Mouse (Mus musculus) MEL (cell line): ENCODE results near the gene Fam214a. TPM values are rescaled to one million over a fixed set of nuclear protein-coding genes. Genes with fewer than 3 reads are reported as not detected.

ENCODE experiments used
- DNase-seq: peaks from one replicate; pipeline ENCODE4 v3.0.0; 2011; ENCODE audit warnings: low read depth, low spot score
- H3K27ac ChIP-seq: 2 replicates; pipeline ENCODE4 v1.5.1; 2012; ENCODE audit warnings: low read depth, mild to moderate bottlenecking, control low read depth, low read length, moderate library complexity; ENCODE audit not compliant: control insufficient read depth
- H3K27me3 ChIP-seq, 2 experiments: fragments of 150-350 bp in 1 of 2; sonication (generic) in 1 of 2; 2 replicates each; pipeline ENCODE4 v1.6.1; 2012; ENCODE audit warnings: low read length in 2 of 2, mild to moderate bottlenecking in 2 of 2, improper control_type of control experiment in 1 of 2, moderate library complexity in 1 of 2; ENCODE audit not compliant: insufficient read depth in 2 of 2, control insufficient read depth in 1 of 2
- H3K36me3 ChIP-seq, 2 experiments: 2 replicates each; pipeline ENCODE4 v1.6.1; 2012 to 2014; ENCODE audit warnings: low read length in 2 of 2, improper control_type of control experiment in 1 of 2, inconsistent platforms in 1 of 2, mild to moderate bottlenecking in 1 of 2; ENCODE audit not compliant: insufficient read depth in 2 of 2, control insufficient read depth in 1 of 2
- H3K4me1 ChIP-seq, 2 experiments: fragments of 150-350 bp in 1 of 2; sonication (generic) in 1 of 2; 2 replicates each; pipeline ENCODE4 v1.6.1; 2012; ENCODE audit warnings: low read length in 2 of 2, improper control_type of control experiment in 1 of 2, mild to moderate bottlenecking in 1 of 2; ENCODE audit not compliant: insufficient read depth in 2 of 2, control insufficient read depth in 1 of 2
- H3K4me3 ChIP-seq, 2 experiments: fragments of 150-350 bp in 1 of 2; sonication (generic) in 1 of 2; 2 replicates each; pipeline ENCODE4 v1.5.1; 2012; ENCODE audit warnings: low read depth in 2 of 2, low read length in 2 of 2, mild to moderate bottlenecking in 2 of 2, moderate library complexity in 2 of 2, control low read depth in 1 of 2, improper control_type of control experiment in 1 of 2; ENCODE audit not compliant: control insufficient read depth in 1 of 2, insufficient read depth in 1 of 2
- H3K79me2 ChIP-seq: 2 replicates; pipeline ENCODE4 v1.6.1; 2012; ENCODE audit warnings: mild to moderate bottlenecking, low read length, moderate library complexity; ENCODE audit not compliant: control insufficient read depth, poor library complexity, insufficient read depth
- H3K9ac ChIP-seq: 2 replicates; pipeline ENCODE4 v1.6.1; 2012; ENCODE audit warnings: low read depth, mild to moderate bottlenecking, control low read depth, low read length, moderate library complexity; ENCODE audit not compliant: control insufficient read depth, poor library complexity, severe bottlenecking
- H3K9me3 ChIP-seq: fragments of 150-350 bp; sonication (generic); replicated peaks from 2 replicates; pipeline ENCODE4 v1.6.1; 2012; ENCODE audit warnings: mild to moderate bottlenecking, low read length, improper control_type of control experiment, moderate library complexity; ENCODE audit not compliant: insufficient read depth
- CHD1 ChIP-seq: IDR thresholded peaks from 2 replicates; pipeline ENCODE4 v1.6.1; 2012; ENCODE audit warnings: low read depth, mild to moderate bottlenecking, inconsistent platforms, low read length, improper control_type of control experiment
- CTCF ChIP-seq, 3 experiments: IDR thresholded peaks in 2 of 3; conservative IDR thresholded peaks in 1 of 3; 2 replicates each; pipeline ENCODE4 v1.5.1; 2011 to 2012; ENCODE audit warnings: low read length in 3 of 3, low read depth in 2 of 3, mild to moderate bottlenecking in 2 of 3, improper control_type of control experiment in 1 of 3, inconsistent platforms in 1 of 3, mixed read lengths in 1 of 3, moderate library complexity in 1 of 3; ENCODE audit not compliant: control insufficient read depth in 1 of 3, insufficient read depth in 1 of 3, poor library complexity in 1 of 3, severe bottlenecking in 1 of 3
- E2F4 ChIP-seq: IDR thresholded peaks from 2 replicates; pipeline ENCODE4 v1.6.1; 2011; ENCODE audit warnings: low read depth, low read length, improper control_type of control experiment, borderline replicate concordance
- ELF1 ChIP-seq: IDR thresholded peaks from 2 replicates; pipeline ENCODE4 v1.6.1; 2014; ENCODE audit warnings: low read depth, mild to moderate bottlenecking, inconsistent platforms, low read length, improper control_type of control experiment, moderate library complexity
- ETS1 ChIP-seq: IDR thresholded peaks from 2 replicates; pipeline ENCODE4 v1.6.1; 2012; ENCODE audit warnings: low read depth, mild to moderate bottlenecking, inconsistent platforms, low read length, improper control_type of control experiment, moderate library complexity
- GABPA ChIP-seq: IDR thresholded peaks from 2 replicates; pipeline ENCODE4 v1.6.1; 2012; ENCODE audit warnings: low read depth, mild to moderate bottlenecking, inconsistent platforms, low read length, improper control_type of control experiment, moderate library complexity
- GATA1 ChIP-seq: IDR thresholded peaks from 2 replicates; pipeline ENCODE4 v1.6.1; 2011; ENCODE audit warnings: low read depth, low read length, improper control_type of control experiment
- HCFC1 ChIP-seq: IDR thresholded peaks from 2 replicates; pipeline ENCODE4 v1.6.1; 2012; ENCODE audit warnings: low read depth, mild to moderate bottlenecking, inconsistent platforms, low read length, improper control_type of control experiment, moderate library complexity
- KAT2A ChIP-seq: conservative IDR thresholded peaks from 2 replicates; pipeline ENCODE4 v1.6.1; 2012; ENCODE audit warnings: low read depth, low read length, improper control_type of control experiment, inconsistent platforms
- MAFK ChIP-seq: IDR thresholded peaks from 2 replicates; pipeline ENCODE4 v1.6.1; 2011; ENCODE audit warnings: low read depth, mild to moderate bottlenecking, low read length, improper control_type of control experiment, borderline replicate concordance
- MAX ChIP-seq: IDR thresholded peaks from 2 replicates; pipeline ENCODE4 v1.6.1; 2011; ENCODE audit warnings: low read length, improper control_type of control experiment
- MAZ ChIP-seq: IDR thresholded peaks from 2 replicates; pipeline ENCODE4 v1.6.1; 2012; ENCODE audit warnings: low read depth, mild to moderate bottlenecking, inconsistent platforms, low read length, improper control_type of control experiment
- MEF2A ChIP-seq: IDR thresholded peaks from 2 replicates; pipeline ENCODE4 v1.6.1; 2014; ENCODE audit warnings: low read depth, mild to moderate bottlenecking, inconsistent platforms, low read length, improper control_type of control experiment; ENCODE audit not compliant: poor library complexity, insufficient replicate concordance, severe bottlenecking; ENCODE audit errors: extremely low read depth
- MXI1 ChIP-seq: IDR thresholded peaks from 2 replicates; pipeline ENCODE4 v1.6.1; 2011; ENCODE audit warnings: mild to moderate bottlenecking, low read depth, low read length, improper control_type of control experiment
- MYC ChIP-seq: IDR thresholded peaks from 2 replicates; pipeline ENCODE4 v1.6.1; 2011; ENCODE audit warnings: low read depth, mild to moderate bottlenecking, low read length, improper control_type of control experiment, moderate library complexity
- NELFE ChIP-seq: IDR thresholded peaks from 2 replicates; pipeline ENCODE4 v1.6.1; 2011; ENCODE audit warnings: low read depth, low read length, improper control_type of control experiment
- POLR2A ChIP-seq, 2 experiments: IDR thresholded peaks; 2 replicates each; pipeline ENCODE4 v1.6.1; 2011 to 2012; ENCODE audit warnings: low read length in 2 of 2, mild to moderate bottlenecking in 2 of 2, control low read depth in 1 of 2, improper control_type of control experiment in 1 of 2, low read depth in 1 of 2, moderate library complexity in 1 of 2; ENCODE audit not compliant: control insufficient read depth in 1 of 2, insufficient read depth in 1 of 2, poor library complexity in 1 of 2
- SIN3A ChIP-seq: IDR thresholded peaks from 2 replicates; pipeline ENCODE4 v1.6.1; 2012; ENCODE audit warnings: low read length, improper control_type of control experiment, inconsistent platforms
- SMC3 ChIP-seq: IDR thresholded peaks from 2 replicates; pipeline ENCODE4 v1.6.1; 2011; ENCODE audit warnings: low read depth, low read length, improper control_type of control experiment
- TAL1 ChIP-seq: IDR thresholded peaks from 2 replicates; pipeline ENCODE4 v1.6.1; 2012; ENCODE audit warnings: mild to moderate bottlenecking, inconsistent platforms, low read length, moderate library complexity, mixed read lengths
- TCF12 ChIP-seq: IDR thresholded peaks from 2 replicates; pipeline ENCODE4 v1.6.1; 2014; ENCODE audit warnings: low read depth, mild to moderate bottlenecking, inconsistent platforms, low read length, improper control_type of control experiment, moderate library complexity
- ZC3H11A ChIP-seq: IDR thresholded peaks from 2 replicates; pipeline ENCODE4 v1.6.1; 2012; ENCODE audit warnings: low read depth, mild to moderate bottlenecking, inconsistent platforms, low read length, improper control_type of control experiment
- ZKSCAN1 ChIP-seq: IDR thresholded peaks from 2 replicates; pipeline ENCODE4 v1.6.1; 2012; ENCODE audit warnings: low read depth, mild to moderate bottlenecking, inconsistent platforms, low read length, improper control_type of control experiment, moderate library complexity
- ZMIZ1 ChIP-seq: IDR thresholded peaks from 2 replicates; pipeline ENCODE4 v1.6.1; 2012; ENCODE audit warnings: low read depth, mild to moderate bottlenecking, inconsistent platforms, low read length, improper control_type of control experiment, moderate library complexity
- polyA plus RNA-seq, 2 experiments: library from polyadenylated mRNA; stranded (reverse) in 1 of 2; unstranded in 1 of 2; fragments of >175 nt in 1 of 2; fragments of >200 nt in 1 of 2; gene quantifications; 2 replicates each; pipeline versions ENCODE4 v1.2.1 to v1.2.4; 2012; ENCODE audit warnings: low replicate concordance in 2 of 2, low read depth in 1 of 2; ENCODE audit not compliant: insufficient read length in 2 of 2, insufficient read depth in 1 of 2, missing spikeins in 1 of 2
- total RNA-seq: library from RNA; depleted of rRNA; stranded (reverse); fragments of 300-350 nt; gene quantifications from 2 replicates; pipeline ENCODE4 v1.2.3, GENCODE M21; 2012

The Fam214a gene
- total and polyA plus RNA-seq, 3 experiments = 2.3 to 3.9 TPM; not detected in 1

GRCm38 (mm10) chr9:74935289-74935688 lies 17.4 kb upstream of the Fam214a start:
- H3K9ac ChIP-seq = no peak overlapping the region
- no peak for DNase-seq
- H3K27ac ChIP-seq = no peak overlapping the region

GRCm38 (mm10) chr9:74937761-74938160 lies 14.9 kb upstream of the Fam214a start:
- H3K27me3 ChIP-seq = peaks cover 3 to 15% of the 10 kb centered on the region in 2 experiments
- H3K4me3 ChIP-seq = no peak overlapping the region
- no peaks in the 10 kb centered on the region for H3K79me2 ChIP-seq
- no peak overlapping the region for H3K27ac ChIP-seq
- H3K4me1 ChIP-seq = no peaks in the 10 kb centered on the region
- DNase-seq = no peak
- H3K9ac ChIP-seq = no peak overlapping the region
- TF ChIP-seq ETS1 (no peak), HCFC1 (no peak), TAL1 (no peak), MXI1 (no peak), POLR2A (IDR thresholded peaks at IDR 0.05; ENCODE audit: control insufficient read depth in 1 of 2, insufficient read depth in 1 of 2, low read depth in 1 of 2, low read length in 2 of 2, poor library complexity in 1 of 2) (no peak), TCF12 (no peak), SIN3A (no peak), MAZ (no peak), CTCF (IDR thresholded peaks at IDR 0.05 in 2 of 3, conservative IDR thresholded peaks at IDR 0.05 in 1 of 3; ENCODE audit: control insufficient read depth in 1 of 3, insufficient read depth in 1 of 3, low read depth in 2 of 3, low read length in 3 of 3, poor library complexity in 1 of 3, severe bottlenecking in 1 of 3) (no peak), KAT2A (no peak), GATA1 (no peak), ZKSCAN1 (no peak)
- H3K36me3 ChIP-seq = no peaks in the 10 kb centered on the region
- no peaks in the 10 kb centered on the region for H3K9me3 ChIP-seq

More at GRCm38 (mm10) chr9:74935289-74935688, 17.4 kb upstream of the Fam214a start:
- Histone ChIP-seq H3K9me3 (no peaks in the 10 kb centered on the region), H3K36me3 (no peaks in the 10 kb centered on the region), H3K4me1 (no peaks in the 10 kb centered on the region), H3K27me3 (peaks cover 3 to 17% of the 10 kb centered on the region in 2 experiments), H3K79me2 (no peaks in the 10 kb centered on the region), H3K4me3 (no peak overlapping the region)
- TF ChIP-seq NELFE (no peak), MAX (no peak)

- TF ChIP-seq E2F4 (no peak), GABPA (no peak), MYC (no peak), ZC3H11A (no peak), CHD1 (no peak), POLR2A (IDR thresholded peaks at IDR 0.05; ENCODE audit: control insufficient read depth in 1 of 2, insufficient read depth in 1 of 2, low read depth in 1 of 2, low read length in 2 of 2, poor library complexity in 1 of 2) (no peak), SIN3A (no peak), MEF2A (no peak), MAZ (no peak), ELF1 (no peak), MAFK (no peak), ZMIZ1 (no peak), SMC3 (no peak)
- Histone ChIP-seq H3K36me3 (no peaks in the 10 kb centered on the region), H3K9me3 (no peaks in the 10 kb centered on the region), H3K9ac (no peak overlapping the region), H3K27ac (no peak overlapping the region), H3K4me3 (no peak overlapping the region), H3K4me1 (no peaks in the 10 kb centered on the region), H3K79me2 (no peaks in the 10 kb centered on the region), H3K27me3 (peaks cover 2 to 12% of the 10 kb centered on the region in 2 experiments)
- DNase-seq = no peak
These were observed 13.8 kb upstream of the Fam214a start for GRCm38 (mm10) chr9:74938670-74939534.
